Mouse (Mus musculus) CD4-positive, CD25-positive, alpha-beta regulatory T cell, adult 9 weeks (primary cell): Measurements from ENCODE around the gene Rnf6. TPM values are rescaled to one million over a fixed set of nuclear protein-coding genes. Genes with fewer than 3 reads are reported as not detected.

ENCODE experiments used
- polyA plus RNA-seq: library from polyadenylated mRNA; unstranded; fragments of 100-300 nt; shearing (Covaris generic); gene quantifications from one replicate; pipeline ENCODE4 v1.2.1, GENCODE M21; 2017

Gene Rnf6
- 90.8 TPM for polyA plus RNA-seq

GRCm38 (mm10) chr5:146220879-146221714 is at the start of gene Rnf6:
Rnf6 (minus strand) TSS chr5:146221555.

GRCm38 (mm10) chr5:146230864-146231654 is 9.7 kb upstream of the Rnf6 start, which contains the start of gene Cdk8:
Cdk8 (plus strand) TSS chr5:146231230.

GRCm38 (mm10) chr5:146185204-146185603 is 36.2 kb downstream of the Rnf6 start, which contains the start of gene 1700001J03Rik:
1700001J03Rik (minus strand) TSS chr5:146185304.

GRCm38 (mm10) chr5:146170621-146171020 is 50.7 kb downstream of the Rnf6 start, which contains the start of gene Gm6309:
Gm6309 (minus strand) TSS chr5:146170721.

GRCm38 (mm10) chr5:146160439-146160838 is 60.9 kb downstream of the Rnf6 start, which contains the start of gene Gm5565:
Gm5565 (minus strand) TSS chr5:146160539.

Other genes with a start within 250 kb of the Rnf6 start
- not detected for gene Cyp3a25, start 211.9 kb downstream of the Rnf6 start, polyA plus RNA-seq
- not detected for gene Cyp3a59, start 142.3 kb downstream of the Rnf6 start, polyA plus RNA-seq
- not detected for gene Gm5565, start 61.0 kb downstream of the Rnf6 start, polyA plus RNA-seq
- gene Gm6309, start 50.8 kb downstream of the Rnf6 start, polyA plus RNA-seq, result not detected
- gene 1700001J03Rik, start 36.3 kb downstream of the Rnf6 start, polyA plus RNA-seq, result 0.47 TPM
- 6.7 TPM for gene Cdk8, start 9.7 kb upstream of the Rnf6 start, polyA plus RNA-seq
- gene Wasf3, start 163.4 kb upstream of the Rnf6 start, polyA plus RNA-seq, result not detected